Mouse (Mus musculus) forebrain, postnatal 0 days (tissue): ENCODE results near the gene Anapc15. TPM values are rescaled to one million over a fixed set of nuclear protein-coding genes. Genes with fewer than 3 reads are reported as not detected.

Experiments used
- ATAC-seq: fragments of 200-750 bp; cut with Nextera tagmentation; 2 replicates; pipeline ENCODE4 v1.8.0; 2017; ENCODE audit warnings: mild to moderate bottlenecking, moderate library complexity
- DNase-seq: peaks from one replicate; pipeline ENCODE4 v3.0.0-alpha.2; 2015
- H3K27ac ChIP-seq: fragments of 300-500 bp; sonication (generic); 2 replicates; pipeline ENCODE4 v1.5.1; 2014; ENCODE audit warnings: low read depth, mild to moderate bottlenecking, antibody characterized with exemption, low read length, moderate library complexity, mixed read lengths
- H3K27me3 ChIP-seq: fragments of 300-500 bp; sonication (generic); 2 replicates; pipeline ENCODE4 v1.6.1; 2014; ENCODE audit warnings: mild to moderate bottlenecking, low read length, mixed read lengths; ENCODE audit not compliant: insufficient read depth
- H3K36me3 ChIP-seq: fragments of 300-500 bp; sonication (generic); 2 replicates; pipeline ENCODE4 v1.6.1; 2014; ENCODE audit warnings: mild to moderate bottlenecking, moderate library complexity; ENCODE audit not compliant: insufficient read depth
- H3K4me1 ChIP-seq: fragments of 300-500 bp; sonication (generic); 2 replicates; pipeline ENCODE4 v1.6.1; 2014; ENCODE audit warnings: antibody characterized with exemption; ENCODE audit not compliant: insufficient read depth
- H3K4me2 ChIP-seq: fragments of 300-500 bp; sonication (generic); 2 replicates; pipeline ENCODE4 v1.6.1; 2014; ENCODE audit warnings: low read depth, mild to moderate bottlenecking, moderate library complexity
- H3K4me3 ChIP-seq: fragments of 300-500 bp; sonication (generic); 2 replicates; pipeline ENCODE4 v1.5.1; 2014; ENCODE audit warnings: low read depth, low read length, mixed read lengths
- H3K9ac ChIP-seq: fragments of 300-500 bp; sonication (generic); 2 replicates; pipeline ENCODE4 v1.6.1; 2014; ENCODE audit warnings: mild to moderate bottlenecking
- H3K9me3 ChIP-seq: fragments of 300-500 bp; sonication (generic); 2 replicates; pipeline ENCODE4 v1.6.1; 2016; ENCODE audit warnings: low read length
- CTCF ChIP-seq: sonication (generic); IDR thresholded peaks from 2 replicates; pipeline ENCODE4 v1.5.1; 2016; ENCODE audit warnings: antibody characterized with exemption, control low read depth, low read depth
- WGBS: fragments of 180-500 bp; shearing (Covaris S2); extraction: QIAGEN DNeasy Blood & Tissue Kit; methylation state at CpG from one replicate; pipeline ENCODE4 v1.1.7; 2014; 5-methylcytosine and 5-hydroxymethylcytosine counted together
- polyA plus RNA-seq: library from polyadenylated mRNA; unstranded; fragments of >200 nt; fragmentation: Nextera tagmentation; extraction: Ambion mirVana; gene quantifications from 2 replicates; pipeline ENCODE4 v1.2.1, GENCODE M21; 2015
- total RNA-seq: library from RNA; depleted of rRNA; stranded (reverse); fragments of >200 nt; gene quantifications from 2 replicates; pipeline ENCODE4 v1.2.3, GENCODE M21; 2014

The Anapc15 gene
- total and polyA plus RNA-seq, 2 experiments from 2014 or later, result 64.2 to 73.3 TPM

DNA sequence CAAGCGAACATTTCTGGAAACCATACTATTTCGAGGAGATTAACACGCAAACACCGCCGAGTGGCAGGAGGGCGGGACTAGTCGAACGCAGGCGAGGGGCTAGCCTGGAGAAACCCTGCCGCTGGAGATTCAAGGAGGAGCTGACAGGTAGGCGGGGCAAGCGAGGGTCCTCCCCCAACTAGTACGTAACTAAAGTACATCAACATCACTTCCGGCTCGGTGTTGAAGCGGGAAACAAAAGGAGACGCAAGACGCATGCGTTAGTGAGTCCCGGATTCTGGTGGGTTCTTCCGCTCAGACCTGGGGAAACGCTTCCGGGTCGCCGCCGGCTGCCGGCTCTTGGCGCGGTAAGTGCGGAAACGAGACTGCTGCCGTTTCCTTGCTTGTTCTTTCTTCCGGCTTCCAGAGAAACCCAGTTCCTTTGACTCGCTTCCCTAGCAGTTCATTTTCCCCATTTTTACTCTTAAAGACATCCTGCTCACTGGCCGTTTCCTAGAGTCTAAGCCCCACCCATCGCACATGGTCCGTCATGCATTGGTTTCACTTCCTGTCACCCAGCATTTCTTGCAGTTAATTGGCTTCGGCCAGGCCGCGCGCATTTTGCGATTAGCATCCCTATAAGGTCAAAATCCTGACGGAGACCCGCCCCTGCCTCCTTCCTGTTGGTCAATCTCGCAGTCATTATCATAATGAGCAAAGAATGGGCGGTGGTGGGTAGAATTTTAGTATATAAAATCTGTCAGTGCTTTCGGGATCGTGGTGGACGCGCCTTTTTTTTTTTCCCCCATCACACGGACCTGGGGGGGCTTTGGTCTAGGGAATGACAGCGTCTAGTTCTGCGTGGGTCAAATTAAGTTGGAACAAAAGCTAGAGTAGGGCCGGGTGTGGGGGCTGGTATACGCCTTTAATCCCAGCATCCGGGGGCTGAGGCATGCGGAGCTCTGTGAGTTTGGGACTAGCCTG lies 32.9 kb downstream of the Anapc15 start:
- H3K9ac ChIP-seq, result peak overlapping the region; percentile 67
- peak; percentile 98 for ATAC-seq
- H3K27me3 ChIP-seq, result no peaks in the 10 kb centered on the region
- H3K4me2 ChIP-seq, result peak overlapping the region; percentile 48
- no peaks in the 10 kb centered on the region for H3K9me3 ChIP-seq
- H3K4me3 ChIP-seq, result peak overlapping the region; percentile 51
- no peak for TF ChIP-seq CTCF
- DNase-seq, result peak; percentile 98
- H3K4me1 ChIP-seq, result peaks cover 6% of the 10 kb centered on the region; the same call in 1 of the 2 replicates
- no peaks in the 10 kb centered on the region for H3K36me3 ChIP-seq
- peak overlapping the region; percentile 89 for H3K27ac ChIP-seq
- under 1% methylated on average over 57 of the region's 57 CpGs for WGBS

DNA sequence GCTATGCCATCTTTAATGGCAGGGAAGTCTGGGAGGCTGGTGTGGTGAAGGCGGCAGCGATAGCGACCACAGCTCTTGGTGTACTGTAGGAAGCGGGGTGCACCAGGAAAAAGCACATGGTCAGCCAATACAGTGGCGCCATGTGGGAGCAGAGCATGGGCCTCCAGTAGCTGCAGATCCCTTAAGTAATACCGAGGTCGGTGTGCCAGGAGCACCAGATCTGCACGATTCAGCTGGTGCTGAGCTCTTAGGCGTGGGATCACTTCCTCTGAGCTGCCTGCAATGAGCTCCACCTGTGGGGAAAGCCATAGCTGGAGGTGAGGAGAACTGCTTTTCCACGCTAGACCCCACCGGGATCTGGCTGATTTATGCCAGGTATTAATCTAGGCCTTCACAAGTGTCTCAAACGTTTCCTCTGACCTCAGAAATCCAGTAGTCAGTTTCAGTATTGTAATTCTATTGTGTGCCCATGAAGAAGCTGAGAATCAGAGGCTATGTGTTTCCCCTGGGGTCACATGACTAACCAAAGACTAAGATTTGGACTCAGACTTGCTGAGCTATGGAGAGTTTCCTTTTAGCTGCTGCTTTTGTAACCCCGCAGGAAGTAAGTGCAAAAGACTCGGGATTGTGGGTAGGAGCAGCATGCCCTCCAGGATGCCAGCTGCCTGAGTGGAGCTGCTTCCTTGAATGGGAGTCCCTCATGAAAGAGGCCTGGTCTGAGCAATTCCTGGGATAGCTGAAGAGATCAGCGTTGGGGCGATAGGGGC lies 37.0 kb downstream of the Anapc15 start:
- H3K27me3 ChIP-seq, result no peaks in the 10 kb centered on the region
- H3K9ac ChIP-seq, result no peak overlapping the region
- H3K9me3 ChIP-seq, result no peaks in the 10 kb centered on the region
- DNase-seq (no peak), ATAC-seq (no peak)
- H3K27ac ChIP-seq, result no peak overlapping the region
- no peaks in the 10 kb centered on the region for H3K36me3 ChIP-seq
- WGBS, result 91% methylated on average over 16 of the region's 16 CpGs
- TF ChIP-seq CTCF, result no peak
- no peak overlapping the region for H3K4me2 ChIP-seq
- no peak overlapping the region for H3K4me3 ChIP-seq
- peaks cover 6% of the 10 kb centered on the region; the same call in 1 of the 2 replicates for H3K4me1 ChIP-seq

DNA sequence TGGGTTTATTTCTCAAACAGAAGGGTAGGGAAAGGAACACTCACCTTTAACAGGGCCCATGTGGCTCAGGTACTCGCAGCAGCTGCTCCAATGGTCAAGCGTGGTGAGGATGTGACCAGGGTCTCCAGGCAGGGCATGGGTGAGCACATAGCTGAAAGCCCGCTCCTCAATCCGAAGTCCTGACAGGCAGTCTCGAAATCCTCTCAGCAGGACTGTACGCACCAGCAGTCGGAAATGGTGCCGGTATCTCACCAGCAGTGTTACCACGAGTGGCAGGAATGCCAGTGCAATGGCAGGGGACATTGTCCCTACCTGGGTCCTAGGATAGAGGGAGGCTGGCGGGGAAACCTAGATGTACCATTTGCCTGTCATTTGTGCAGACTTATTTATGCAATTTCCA lies 38.5 kb downstream of the Anapc15 start:
- no peak for TF ChIP-seq CTCF
- no peak overlapping the region for H3K27ac ChIP-seq
- H3K36me3 ChIP-seq, result no peaks in the 10 kb centered on the region
- 90% methylated on average over 10 of the region's 10 CpGs for WGBS
- no peak overlapping the region for H3K9ac ChIP-seq
- peaks cover 4% of the 10 kb centered on the region; the same call in 1 of the 2 replicates for H3K4me1 ChIP-seq
- no peak for ATAC-seq
- no peak overlapping the region for H3K4me3 ChIP-seq
- no peak overlapping the region for H3K4me2 ChIP-seq
- no peaks in the 10 kb centered on the region for H3K27me3 ChIP-seq
- H3K9me3 ChIP-seq, result no peaks in the 10 kb centered on the region
- DNase-seq, result no peak

DNA sequence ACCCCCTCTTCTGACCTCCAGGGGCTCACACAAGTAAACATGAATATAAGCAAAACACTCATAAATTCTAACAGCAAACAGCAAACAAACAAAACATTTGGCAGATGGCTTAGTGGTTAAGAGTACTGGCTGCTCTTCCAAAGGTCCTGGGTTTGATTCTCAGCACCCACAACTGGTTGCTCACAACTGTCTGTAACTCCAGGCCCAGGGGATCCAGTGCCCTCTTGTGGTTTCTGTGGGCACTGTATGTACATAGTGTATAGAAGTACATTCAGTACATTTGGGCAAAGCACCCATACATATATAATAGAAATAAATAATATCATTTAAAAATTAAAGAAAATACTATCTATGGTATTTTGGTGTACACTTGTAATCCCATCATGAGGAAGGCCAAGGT lies 39.3 kb downstream of the Anapc15 start:
- peak; percentile 6; the same call in 1 of the 2 replicates for TF ChIP-seq CTCF
- H3K4me1 ChIP-seq, result no peaks in the 10 kb centered on the region
- no peak for DNase-seq
- H3K27me3 ChIP-seq, result no peaks in the 10 kb centered on the region
- H3K4me3 ChIP-seq, result no peak overlapping the region
- no peaks in the 10 kb centered on the region for H3K36me3 ChIP-seq
- no peak overlapping the region for H3K27ac ChIP-seq
- H3K4me2 ChIP-seq, result no peak overlapping the region
- no peak overlapping the region for H3K9ac ChIP-seq
- no peaks in the 10 kb centered on the region for H3K9me3 ChIP-seq
- no peak for ATAC-seq

DNA sequence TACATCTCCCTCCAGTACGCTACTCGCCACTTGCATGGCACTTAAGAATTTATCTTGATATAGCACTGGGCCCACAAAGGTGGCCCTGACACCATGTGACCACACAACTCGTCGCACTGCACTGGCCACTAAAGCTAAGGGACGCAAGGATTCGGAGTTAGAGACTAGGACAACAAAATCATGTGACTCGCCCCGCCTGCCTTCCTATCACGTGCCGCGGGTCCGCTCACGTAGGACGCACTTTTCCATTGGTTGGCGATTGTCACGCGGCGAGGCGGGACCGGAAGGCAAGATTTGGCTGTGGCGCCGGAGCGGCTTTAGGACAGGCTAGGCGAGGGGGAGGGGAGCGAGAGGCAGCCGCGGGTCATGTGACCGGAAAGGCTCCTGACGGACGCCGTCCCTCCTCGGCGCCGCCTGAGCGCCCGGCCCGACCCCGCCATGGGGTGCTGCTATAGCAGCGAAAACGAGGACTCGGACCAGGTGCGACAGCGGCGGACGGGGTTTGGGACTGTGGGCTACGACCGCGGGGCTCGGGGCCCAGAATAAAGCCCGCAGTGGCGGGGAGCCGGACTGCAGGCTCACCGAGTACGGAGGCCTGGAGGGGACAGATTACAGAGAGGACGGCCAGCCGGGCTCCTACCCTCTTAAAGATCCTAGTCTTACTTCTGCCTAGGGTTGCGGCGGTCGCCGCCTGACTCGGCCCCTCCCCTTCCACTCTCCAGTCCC lies 42.2 kb downstream of the Anapc15 start, which contains the start of gene Lamtor1:
TSS of gene Lamtor1 (plus strand) at position 344 of the 726 bp plus-strand sequence.
- Histone ChIP-seq H3K4me1 (no peaks in the 10 kb centered on the region), H3K9ac (peak within 1 kb of the TSS; percentile 82), H3K27me3 (no peaks in the 10 kb centered on the region), H3K4me2 (peak within 1 kb of the TSS; percentile 59), H3K9me3 (no peaks in the 10 kb centered on the region), H3K36me3 (peaks cover 13% of the 10 kb centered on the region), H3K27ac (peak within 1 kb of the TSS; percentile 90), H3K4me3 (peak within 1 kb of the TSS; percentile 77)
- ATAC-seq (peak; percentile 99), DNase-seq (peak; percentile 99)
- no peak for TF ChIP-seq CTCF
- WGBS, result under 1% methylated on average over 59 of the region's 61 CpGs

DNA sequence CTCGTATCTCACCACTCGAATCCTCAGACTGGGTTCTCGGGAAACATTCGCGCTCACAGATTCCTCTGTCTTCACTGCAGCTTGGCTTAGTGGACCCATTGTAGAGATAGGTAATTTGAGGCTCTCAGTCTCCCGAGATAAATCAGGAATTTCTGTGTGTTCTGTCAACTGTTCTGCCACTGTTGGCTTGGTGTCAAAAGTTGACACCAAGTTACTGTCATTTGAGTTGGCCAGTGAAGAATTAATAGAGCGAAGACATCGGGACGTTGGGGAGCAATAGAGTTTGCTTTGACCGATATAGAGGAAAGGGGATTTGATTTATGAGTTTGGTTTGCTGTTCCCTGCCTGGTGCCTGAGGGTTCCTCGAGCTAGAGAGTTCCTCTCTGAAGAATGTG lies 42.8 kb downstream of the Anapc15 start, which contains the start of gene Tomt:
TSS of gene Tomt (minus strand) at position 73 of the 395 bp plus-strand sequence.
- no peak for TF ChIP-seq CTCF
- Histone ChIP-seq H3K9me3 (no peaks in the 10 kb centered on the region), H3K4me1 (no peaks in the 10 kb centered on the region), H3K36me3 (peaks cover 19% of the 10 kb centered on the region), H3K9ac (peak within 1 kb of the TSS; percentile 82), H3K4me2 (peak within 1 kb of the TSS; percentile 59), H3K4me3 (peak within 1 kb of the TSS; percentile 77), H3K27me3 (no peaks in the 10 kb centered on the region), H3K27ac (peak within 1 kb of the TSS; percentile 90)
- DNase-seq (no peak), ATAC-seq (no peak)
- WGBS, result 23% methylated on average over 11 of the region's 11 CpGs
